Mouse (Mus musculus): ENCODE measurements at regions not wholly inside any gene's neighbourhood (a gene's known extent, or its start where the extent isn't known, plus 50 kb on each side); places are given as distances from the start of the nearest gene placed in this dataset.
A peak's percentile ranks its signal among the peaks of the same experiment; 100 is the strongest.

- peak overlapping the region; percentile 19; the same call in 1 of the 2 replicates for H3K4me3 ChIP-seq (replicated peaks; ENCODE audit: low read length)
- H3K9me3 ChIP-seq (ENCODE audit: control insufficient read depth, low read length): no peaks in the 10 kb centered on the region
- H3K27ac ChIP-seq (ENCODE audit: low read length): no peak overlapping the region
- H3K4me2 ChIP-seq (ENCODE audit: low read length): peak overlapping the region; percentile 43
- no peak for ATAC-seq
- no peak overlapping the region for H3K9ac ChIP-seq (replicated peaks; ENCODE audit: low read depth, low read length)
- H3K36me3 ChIP-seq (ENCODE audit: control insufficient read depth, insufficient read depth): no peaks in the 10 kb centered on the region
- no peaks in the 10 kb centered on the region for H3K27me3 ChIP-seq (replicated peaks; ENCODE audit: control insufficient read depth, insufficient read depth, low read length)
- no peaks in the 10 kb centered on the region for H3K4me1 ChIP-seq (replicated peaks; ENCODE audit: control insufficient read depth, insufficient read depth, low read length)
- WGBS: 23% methylated on average over 6 of the region's 6 CpGs
These were observed 1389.0 kb upstream of the Acvr2a start for GRCm38 (mm10) chr2:47424910-47425309.

- Histone ChIP-seq H3K27me3 (replicated peaks; ENCODE audit: control insufficient read depth, insufficient read depth, low read length) (no peaks in the 10 kb centered on the region), H3K4me2 (ENCODE audit: low read length) (no peak overlapping the region), H3K4me1 (replicated peaks; ENCODE audit: control insufficient read depth, insufficient read depth, low read length) (no peaks in the 10 kb centered on the region), H3K9me3 (ENCODE audit: control insufficient read depth, low read length) (no peaks in the 10 kb centered on the region), H3K4me3 (replicated peaks; ENCODE audit: low read length) (no peak overlapping the region), H3K9ac (replicated peaks; ENCODE audit: low read depth, low read length) (no peak overlapping the region), H3K27ac (ENCODE audit: low read length) (no peak overlapping the region), H3K36me3 (ENCODE audit: control insufficient read depth, insufficient read depth) (no peaks in the 10 kb centered on the region)
- WGBS: 44% methylated on average over 2 of the region's 2 CpGs
- peak; percentile 58; the same call in 1 of the 2 replicates for ATAC-seq
These were observed 1384.1 kb upstream of the Acvr2a start for GRCm38 (mm10) chr2:47429843-47430242.

GRCm38 (mm10) chr2:47466043-47466442 lies 1347.9 kb upstream of the Acvr2a start:
- Histone ChIP-seq H3K9ac (replicated peaks; ENCODE audit: low read depth, low read length) (no peak overlapping the region), H3K9me3 (ENCODE audit: control insufficient read depth, low read length) (no peaks in the 10 kb centered on the region), H3K4me1 (replicated peaks; ENCODE audit: control insufficient read depth, insufficient read depth, low read length) (no peaks in the 10 kb centered on the region), H3K4me3 (replicated peaks; ENCODE audit: low read length) (no peak overlapping the region), H3K4me2 (ENCODE audit: low read length) (no peak overlapping the region), H3K27me3 (replicated peaks; ENCODE audit: control insufficient read depth, insufficient read depth, low read length) (no peaks in the 10 kb centered on the region), H3K27ac (ENCODE audit: low read length) (no peak overlapping the region), H3K36me3 (ENCODE audit: control insufficient read depth, insufficient read depth) (no peaks in the 10 kb centered on the region)
- ATAC-seq: no peak
- 63% methylated on average over 4 of the region's 4 CpGs for WGBS

- no peak overlapping the region for H3K27ac ChIP-seq (ENCODE audit: low read length)
- H3K4me3 ChIP-seq (replicated peaks; ENCODE audit: low read length): no peak overlapping the region
- no peaks in the 10 kb centered on the region for H3K9me3 ChIP-seq (ENCODE audit: control insufficient read depth, low read length)
- no peak overlapping the region for H3K4me2 ChIP-seq (ENCODE audit: low read length)
- 8% methylated on average over 5 of the region's 5 CpGs for WGBS
- no peaks in the 10 kb centered on the region for H3K4me1 ChIP-seq (replicated peaks; ENCODE audit: control insufficient read depth, insufficient read depth, low read length)
- peak; percentile 77; the same call in 1 of the 2 replicates for ATAC-seq
- no peaks in the 10 kb centered on the region for H3K36me3 ChIP-seq (ENCODE audit: control insufficient read depth, insufficient read depth)
- no peak overlapping the region for H3K9ac ChIP-seq (replicated peaks; ENCODE audit: low read depth, low read length)
- no peaks in the 10 kb centered on the region for H3K27me3 ChIP-seq (replicated peaks; ENCODE audit: control insufficient read depth, insufficient read depth, low read length)
These were observed 1321.9 kb upstream of the Acvr2a start for GRCm38 (mm10) chr2:47491874-47492539.
